Mouse (Mus musculus) G1E (cell line): ENCODE measurements around the gene Rsu1. TPM values are rescaled to one million over a fixed set of nuclear protein-coding genes. Genes with fewer than 3 reads are reported as not detected.

Source experiments
- ATAC-seq: 2 replicates; pipeline ENCODE4 v1.8.0; 2016; ENCODE audit warnings: mild to moderate bottlenecking; ENCODE audit not compliant: insufficient number of reproducible peaks, poor library complexity, low FRiP score, severe bottlenecking; ENCODE audit errors: extremely low read depth
- DNase-seq: peaks from one replicate; pipeline ENCODE4 v3.0.0; 2012; ENCODE audit warnings: low spot score
- H3K27me3 ChIP-seq: 2 replicates; pipeline ENCODE4 v1.6.1; 2012; ENCODE audit warnings: mild to moderate bottlenecking, low read length, inconsistent platforms; ENCODE audit not compliant: insufficient read depth
- H3K36me3 ChIP-seq: replicated peaks from 2 replicates; pipeline ENCODE3; 2012; ENCODE audit warnings: mild to moderate bottlenecking, inconsistent platforms
- H3K4me1 ChIP-seq: 2 replicates; pipeline ENCODE4 v1.6.1; 2012; ENCODE audit warnings: low read depth, low read length, inconsistent platforms, mixed read lengths; ENCODE audit not compliant: insufficient read depth
- H3K4me3 ChIP-seq: 2 replicates; pipeline ENCODE4 v1.5.1; 2012; ENCODE audit warnings: low read depth, mild to moderate bottlenecking, inconsistent platforms, low read length, moderate library complexity, mixed read lengths
- H3K9me3 ChIP-seq: replicated peaks from 2 replicates; pipeline ENCODE4 v1.6.1; 2012; ENCODE audit warnings: inconsistent platforms
- CTCF ChIP-seq: IDR thresholded peaks from 2 replicates; pipeline ENCODE4 v1.5.1; 2012; ENCODE audit warnings: low read depth, low read length, inconsistent platforms, mixed read lengths
- GATA1 ChIP-seq: IDR thresholded peaks from 2 replicates; pipeline ENCODE4 v1.6.1; 2012; ENCODE audit warnings: borderline replicate concordance, low read length, inconsistent platforms, mixed read lengths
- GATA2 ChIP-seq: IDR thresholded peaks from 2 replicates; pipeline ENCODE4 v1.6.1; 2012; ENCODE audit warnings: low read depth, low read length, inconsistent platforms, borderline replicate concordance
- POLR2AphosphoS5 ChIP-seq: IDR thresholded peaks from 2 replicates; pipeline ENCODE4 v1.6.1; 2012; ENCODE audit warnings: low read depth, low read length, inconsistent platforms; ENCODE audit not compliant: insufficient replicate concordance
- TAL1 ChIP-seq: conservative IDR thresholded peaks from 2 replicates; pipeline ENCODE4 v1.6.1; 2012; ENCODE audit warnings: low read depth, low read length, inconsistent platforms, mixed read lengths
- polyA plus RNA-seq: library from polyadenylated mRNA; stranded (reverse); fragments of >175 nt; gene quantifications from 2 replicates; pipeline ENCODE4 v1.2.3, GENCODE M21; 2012
- total RNA-seq, 2 experiments: library from RNA; stranded (forward) in 1 of 2; stranded (reverse) in 1 of 2; fragments of 200-1000 nt in 1 of 2; fragments of >200 nt in 1 of 2; fragmentation: Nextera tagmentation in 1 of 2; gene quantifications; 2 replicates each; pipeline ENCODE4 v1.2.3; 2014 to 2017

Gene Rsu1
- total and polyA plus RNA-seq, 3 experiments = 3.0 to 55.5 (median 54.5) TPM

GRCm38 (mm10) chr2:13091399-13092015 is 179.7 kb downstream of the Rsu1 start:
- DNase-seq (no peak), ATAC-seq (no peak)
- H3K4me3 ChIP-seq = no peak overlapping the region
- H3K4me1 ChIP-seq = no peaks in the 10 kb centered on the region
- H3K27me3 ChIP-seq = no peaks in the 10 kb centered on the region
- H3K9me3 ChIP-seq = no peaks in the 10 kb centered on the region
- TF ChIP-seq POLR2AphosphoS5 (no peak), GATA2 (no peak), CTCF (no peak), GATA1 (no peak), TAL1 (no peak)
- no peaks in the 10 kb centered on the region for H3K36me3 ChIP-seq

GRCm38 (mm10) chr2:13090841-13091240 is 180.4 kb downstream of the Rsu1 start:
- TF ChIP-seq POLR2AphosphoS5 (no peak), CTCF (no peak), GATA1 (no peak), TAL1 (no peak), GATA2 (no peak)
- ATAC-seq (no peak), DNase-seq (no peak)
- Histone ChIP-seq H3K27me3 (no peaks in the 10 kb centered on the region), H3K4me1 (no peaks in the 10 kb centered on the region), H3K9me3 (no peaks in the 10 kb centered on the region), H3K36me3 (no peaks in the 10 kb centered on the region), H3K4me3 (no peak overlapping the region)

- no peaks in the 10 kb centered on the region for H3K4me1 ChIP-seq
- H3K27me3 ChIP-seq = no peaks in the 10 kb centered on the region
- DNase-seq = no peak
- no peak overlapping the region for H3K4me3 ChIP-seq
- no peak for ATAC-seq
- TF ChIP-seq GATA1 = no peak
- TF ChIP-seq POLR2AphosphoS5 = no peak
- no peak for TF ChIP-seq GATA2
- TF ChIP-seq TAL1 = no peak
- TF ChIP-seq CTCF = no peak
- H3K36me3 ChIP-seq = no peaks in the 10 kb centered on the region
- H3K9me3 ChIP-seq = no peaks in the 10 kb centered on the region
These were observed 181.4 kb downstream of the Rsu1 start for GRCm38 (mm10) chr2:13089861-13090260.

- ATAC-seq (no peak), DNase-seq (no peak)
- Histone ChIP-seq H3K36me3 (no peaks in the 10 kb centered on the region), H3K9me3 (no peaks in the 10 kb centered on the region), H3K27me3 (no peaks in the 10 kb centered on the region), H3K4me3 (no peak overlapping the region), H3K4me1 (no peaks in the 10 kb centered on the region)
- TF ChIP-seq GATA2 (no peak), TAL1 (no peak), POLR2AphosphoS5 (no peak), CTCF (no peak), GATA1 (no peak)
These were observed 182.9 kb downstream of the Rsu1 start for GRCm38 (mm10) chr2:13088266-13088665.

GRCm38 (mm10) chr2:13087811-13088210 is 183.4 kb downstream of the Rsu1 start:
- Histone ChIP-seq H3K4me3 (no peak overlapping the region), H3K9me3 (no peaks in the 10 kb centered on the region), H3K27me3 (no peaks in the 10 kb centered on the region), H3K36me3 (no peaks in the 10 kb centered on the region), H3K4me1 (no peaks in the 10 kb centered on the region)
- no peak for ATAC-seq
- no peak for DNase-seq
- TF ChIP-seq TAL1 = no peak
- no peak for TF ChIP-seq GATA1
- no peak for TF ChIP-seq GATA2
- TF ChIP-seq CTCF = no peak
- TF ChIP-seq POLR2AphosphoS5 = no peak

- no peaks in the 10 kb centered on the region for H3K36me3 ChIP-seq
- H3K27me3 ChIP-seq = no peaks in the 10 kb centered on the region
- DNase-seq = no peak
- H3K4me3 ChIP-seq = no peak overlapping the region
- TF ChIP-seq TAL1 (no peak), GATA1 (no peak), GATA2 (no peak), CTCF (no peak), POLR2AphosphoS5 (no peak)
- no peak for ATAC-seq
- H3K4me1 ChIP-seq = no peaks in the 10 kb centered on the region
- no peaks in the 10 kb centered on the region for H3K9me3 ChIP-seq
These were observed 187.0 kb downstream of the Rsu1 start for GRCm38 (mm10) chr2:13084223-13084622.

GRCm38 (mm10) chr2:13080476-13080875 is 190.7 kb downstream of the Rsu1 start:
- no peaks in the 10 kb centered on the region for H3K4me1 ChIP-seq
- H3K36me3 ChIP-seq = no peaks in the 10 kb centered on the region
- no peaks in the 10 kb centered on the region for H3K9me3 ChIP-seq
- no peak for TF ChIP-seq GATA1
- no peak for TF ChIP-seq GATA2
- no peak for TF ChIP-seq TAL1
- no peak for TF ChIP-seq POLR2AphosphoS5
- no peak for TF ChIP-seq CTCF
- H3K27me3 ChIP-seq = no peaks in the 10 kb centered on the region
- ATAC-seq (no peak), DNase-seq (no peak)
- H3K4me3 ChIP-seq = no peak overlapping the region
